Mouse (Mus musculus): ENCODE data around the gene Tbx10.
A peak's percentile ranks its signal among the peaks of the same experiment; 100 is the strongest.
"Not testable (repeated sequence)": the region's sequence is repeated elsewhere in the genome, so short reads cannot be mapped to it uniquely, and the experiment has no call there.

Tbx10 gene

GRCm38 (mm10) chr19:3992416-3992815 lies at the start of gene Tbx10:
Gene Tbx10, plus strand, starts transcription at chr19:3992752.
- DNase-seq: no peak

DNA sequence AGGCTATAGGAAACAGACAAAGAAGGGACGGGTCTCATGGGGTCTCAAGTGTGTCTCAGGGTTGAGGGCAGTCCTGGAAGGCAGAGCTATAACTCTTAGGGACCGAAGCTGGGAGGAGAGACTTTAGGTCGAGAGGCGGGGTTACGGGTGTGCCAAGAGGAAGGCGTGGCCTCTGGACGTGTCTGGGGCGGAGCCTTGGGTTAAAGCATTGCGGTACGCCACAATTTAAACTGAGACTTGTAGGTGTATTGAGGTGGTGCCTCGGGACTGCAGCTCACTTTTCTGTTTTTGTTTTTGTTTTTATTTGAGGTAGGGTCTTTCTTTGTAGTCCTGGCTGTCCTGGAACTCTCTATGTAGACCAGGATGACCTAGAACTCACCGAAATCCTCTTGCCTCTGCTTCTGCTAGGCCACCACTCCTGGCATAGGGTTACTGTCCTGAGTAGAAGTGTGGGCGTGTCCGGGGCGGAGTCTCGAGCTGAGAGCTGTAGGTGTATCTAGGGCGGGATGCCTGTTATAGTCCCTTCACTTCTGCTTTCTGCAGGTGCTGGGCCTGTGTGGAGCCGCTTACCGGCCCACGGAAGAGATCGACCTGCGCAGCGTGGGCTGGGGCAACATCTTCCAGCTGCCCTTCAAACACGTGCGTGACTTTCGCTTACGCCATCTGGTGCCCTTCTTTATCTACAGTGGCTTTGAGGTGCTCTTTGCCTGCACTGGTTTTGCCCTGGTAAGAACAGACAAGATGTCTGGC lies 49.4 kb upstream of the Tbx10 start:
- peak; percentile 67 for DNase-seq

DNA sequence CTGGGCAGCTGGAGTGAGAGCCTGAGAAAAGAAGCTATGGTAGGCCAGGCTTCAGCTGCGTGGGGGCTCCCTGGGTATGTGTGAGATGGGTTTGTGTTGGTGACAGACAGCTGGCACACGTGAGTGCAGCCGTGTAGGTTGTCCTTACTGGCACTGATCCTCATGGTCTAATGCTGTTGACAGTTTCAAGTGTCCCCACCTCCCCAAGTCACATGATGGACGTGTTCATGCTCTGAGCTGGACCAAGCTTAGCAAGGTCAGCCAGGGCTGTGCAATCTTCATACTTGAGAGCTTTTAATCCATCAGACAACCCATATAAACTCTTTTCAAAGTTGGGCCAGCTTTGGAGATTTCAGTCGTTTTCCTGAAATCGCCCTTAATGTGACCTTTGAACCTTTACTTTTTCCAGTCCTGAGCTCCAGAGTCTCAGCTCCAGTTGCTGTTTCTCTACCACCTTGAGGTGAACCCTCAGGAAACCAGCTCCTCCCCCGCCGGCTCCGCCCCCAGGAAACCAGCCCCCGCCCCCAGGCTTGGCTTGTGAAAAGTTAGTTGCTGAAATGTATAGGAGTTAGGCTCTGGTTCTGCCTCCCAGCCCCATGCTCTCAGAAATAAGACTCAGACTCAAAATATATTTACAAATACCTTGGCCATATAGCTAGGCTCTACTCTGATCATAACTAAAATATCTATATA lies 46.5 kb upstream of the Tbx10 start:
- DNase-seq: no peak

DNA sequence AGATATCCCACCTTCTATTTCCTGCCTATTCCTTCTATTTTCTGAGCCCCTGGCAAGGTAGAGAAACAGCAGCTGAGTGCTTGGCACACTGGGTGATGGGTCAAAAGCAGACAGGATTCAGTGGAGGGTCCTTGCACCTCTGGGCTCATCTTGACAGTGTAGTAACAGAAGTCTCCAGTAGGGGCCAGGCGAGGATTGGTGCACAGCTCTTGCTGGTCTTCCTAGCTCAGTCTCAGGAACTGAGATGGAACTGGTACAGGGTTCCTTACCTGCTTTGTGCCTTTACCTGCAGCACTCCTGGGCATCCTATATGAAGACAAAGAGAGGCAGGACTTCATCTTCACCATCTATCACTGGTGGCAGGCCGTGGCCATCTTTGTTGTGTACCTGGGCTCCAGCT lies 45.8 kb upstream of the Tbx10 start:
- peak; percentile 80 for DNase-seq

- DNase-seq: no peak
Measured at GRCm38 (mm10) chr19:3947813-3948212, 44.7 kb upstream of the Tbx10 start.

- no peak for DNase-seq
Measured at GRCm38 (mm10) chr19:3948546-3948945, 44.0 kb upstream of the Tbx10 start.

- no peak for DNase-seq
Measured at GRCm38 (mm10) chr19:3950331-3950730, 42.2 kb upstream of the Tbx10 start.

DNA sequence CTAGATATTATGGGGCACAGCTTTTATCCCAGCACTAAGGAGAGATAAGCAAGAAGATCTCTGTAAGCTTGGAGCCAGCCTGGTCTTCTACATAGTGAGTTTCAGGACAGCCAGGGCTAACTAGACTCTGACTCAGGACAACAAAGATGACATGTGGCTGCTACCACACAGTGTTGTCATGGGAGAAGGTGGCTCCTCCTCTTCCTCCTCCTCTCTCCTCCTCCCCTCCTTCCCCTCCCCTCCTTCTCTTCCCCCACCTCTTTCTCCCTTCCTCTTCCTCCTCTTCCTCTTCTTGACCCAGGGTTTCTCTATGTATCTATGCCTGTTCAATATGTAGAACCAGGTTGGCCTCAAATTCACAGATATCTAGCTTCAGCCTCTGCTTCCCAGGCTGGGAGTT lies 41.1 kb upstream of the Tbx10 start:
- no peak for DNase-seq

DNA sequence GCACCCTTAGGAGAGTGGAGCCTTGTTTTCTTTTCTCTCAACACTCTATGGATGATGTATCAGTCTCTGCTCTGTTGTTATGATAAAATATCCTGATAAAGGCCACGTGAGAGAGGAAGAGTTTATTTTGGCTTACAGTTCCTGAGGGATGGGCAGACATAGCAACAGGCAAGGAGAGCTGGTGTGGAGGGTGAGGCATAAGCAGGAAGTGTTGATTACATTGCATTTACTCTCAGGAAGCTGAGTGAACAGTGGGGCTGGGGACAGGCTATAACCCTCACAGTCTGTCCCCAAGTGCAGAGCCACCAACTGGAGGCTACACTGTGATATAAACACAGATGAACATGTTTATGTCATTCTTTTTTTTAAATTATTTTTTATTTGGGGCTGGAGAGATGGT lies 40.5 kb upstream of the Tbx10 start:
- no peak for DNase-seq

DNA sequence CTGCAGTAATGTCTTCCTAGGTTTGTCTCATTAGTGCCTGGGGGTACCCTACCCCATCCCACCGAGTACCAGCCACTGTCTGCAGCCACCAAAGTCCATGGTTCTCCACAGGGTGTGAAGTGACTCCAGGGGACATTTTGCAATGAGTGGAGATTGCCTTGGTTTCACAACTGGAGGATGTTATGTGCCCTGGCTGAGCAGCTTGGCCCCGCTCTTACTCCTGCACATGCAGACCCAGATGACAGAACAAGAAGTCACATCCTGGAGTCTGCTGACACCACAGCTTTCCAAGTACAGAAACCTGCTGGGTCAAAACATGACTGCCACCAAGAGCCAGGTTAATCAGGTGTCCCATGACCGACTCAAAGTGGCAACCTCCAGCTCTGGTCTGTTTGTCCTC lies 37.5 kb upstream of the Tbx10 start:
- no peak for DNase-seq

GRCm38 (mm10) chr19:3955804-3956203 lies 36.7 kb upstream of the Tbx10 start:
- no peak for DNase-seq

GRCm38 (mm10) chr19:3957296-3958036 lies 35.1 kb upstream of the Tbx10 start:
- DNase-seq: not testable (repeated sequence)

- DNase-seq: no peak
Measured at GRCm38 (mm10) chr19:3958470-3958869, 34.1 kb upstream of the Tbx10 start, which contains the start of gene Aldh3b3. Gene Aldh3b3, plus strand, starts transcription at chr19:3958645.

DNA sequence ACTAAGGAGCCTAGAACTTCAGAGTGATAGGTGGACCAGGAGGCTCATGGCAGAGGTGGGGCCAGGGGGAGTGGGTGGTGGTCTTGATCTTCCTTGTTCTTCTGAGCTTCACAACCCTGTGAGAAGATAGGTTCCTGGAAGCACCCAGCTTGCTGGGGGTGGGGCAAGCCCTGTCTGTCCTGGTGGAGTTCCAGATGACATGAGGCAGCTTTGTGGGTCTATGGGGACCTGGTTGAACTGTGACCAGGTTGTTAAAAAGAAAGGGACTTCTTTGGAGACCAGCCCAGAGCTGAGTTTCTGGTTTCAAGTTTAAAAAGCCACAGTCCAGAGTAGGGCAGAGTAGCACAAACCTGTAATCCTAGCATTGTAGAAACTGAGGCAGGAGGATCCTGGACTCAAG lies 33.5 kb upstream of the Tbx10 start:
- no peak for DNase-seq

DNA sequence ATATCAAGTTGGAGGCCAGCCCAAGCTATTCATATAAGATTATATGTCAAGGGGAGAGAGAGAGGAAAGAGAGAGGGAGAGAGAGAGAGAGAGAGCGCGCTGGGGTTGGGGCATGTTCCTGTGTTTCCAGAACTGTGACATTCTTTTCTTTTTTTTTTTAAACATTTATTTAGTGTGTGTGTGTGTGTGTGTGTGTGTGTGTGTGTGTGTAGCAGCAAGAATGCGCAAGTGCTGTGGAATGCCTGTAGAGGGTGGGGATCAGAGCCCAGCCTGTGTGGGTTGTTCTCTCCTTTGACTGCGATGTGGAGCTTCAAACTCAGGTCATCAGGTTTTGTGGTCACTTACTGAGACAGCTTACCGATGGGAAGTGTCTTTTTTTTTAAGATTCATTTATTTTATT lies 32.3 kb upstream of the Tbx10 start:
- peak; percentile 20 for DNase-seq

- DNase-seq: not testable (repeated sequence)
Measured at GRCm38 (mm10) chr19:3961805-3962204, 30.7 kb upstream of the Tbx10 start.

DNA sequence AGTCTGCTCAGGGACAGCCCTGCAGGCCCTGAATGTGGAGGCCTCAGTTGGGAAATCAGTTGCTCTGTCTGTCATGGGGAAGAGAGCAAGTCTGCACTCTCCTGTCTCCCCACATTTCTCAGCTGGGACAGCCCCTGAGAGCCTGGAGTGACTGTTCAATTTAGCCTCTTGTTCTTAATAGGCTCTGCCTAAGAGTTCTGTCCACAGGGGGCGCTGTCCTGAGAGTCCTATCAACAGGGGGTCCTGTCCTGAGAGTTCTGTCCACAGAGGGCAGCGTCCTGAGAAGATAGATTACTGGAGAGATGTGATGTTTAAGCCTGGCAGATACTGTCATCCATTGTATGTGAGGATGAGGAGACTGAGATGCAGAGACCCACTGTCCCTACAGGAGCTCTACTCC lies 30.1 kb upstream of the Tbx10 start:
- DNase-seq: peak; percentile 64

DNA sequence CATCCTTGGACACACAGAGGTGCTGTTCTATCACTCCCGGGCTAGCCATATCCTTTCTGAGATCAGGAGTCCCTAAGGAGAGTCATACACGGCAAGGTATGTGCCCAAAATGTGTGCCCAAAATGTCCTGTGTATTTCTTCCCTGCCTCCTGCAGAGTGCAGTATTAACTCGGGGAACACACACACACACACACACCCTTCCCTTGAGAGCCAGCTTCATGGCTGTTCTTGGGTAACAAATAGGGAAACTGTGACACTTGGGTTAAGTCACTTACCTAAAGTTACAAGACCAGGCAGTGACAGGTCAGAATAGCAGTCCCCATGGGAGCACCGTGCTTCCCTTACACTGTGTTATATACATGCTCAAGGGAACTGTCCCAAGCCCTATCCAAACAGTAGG lies 28.5 kb upstream of the Tbx10 start:
- no peak for DNase-seq

DNA sequence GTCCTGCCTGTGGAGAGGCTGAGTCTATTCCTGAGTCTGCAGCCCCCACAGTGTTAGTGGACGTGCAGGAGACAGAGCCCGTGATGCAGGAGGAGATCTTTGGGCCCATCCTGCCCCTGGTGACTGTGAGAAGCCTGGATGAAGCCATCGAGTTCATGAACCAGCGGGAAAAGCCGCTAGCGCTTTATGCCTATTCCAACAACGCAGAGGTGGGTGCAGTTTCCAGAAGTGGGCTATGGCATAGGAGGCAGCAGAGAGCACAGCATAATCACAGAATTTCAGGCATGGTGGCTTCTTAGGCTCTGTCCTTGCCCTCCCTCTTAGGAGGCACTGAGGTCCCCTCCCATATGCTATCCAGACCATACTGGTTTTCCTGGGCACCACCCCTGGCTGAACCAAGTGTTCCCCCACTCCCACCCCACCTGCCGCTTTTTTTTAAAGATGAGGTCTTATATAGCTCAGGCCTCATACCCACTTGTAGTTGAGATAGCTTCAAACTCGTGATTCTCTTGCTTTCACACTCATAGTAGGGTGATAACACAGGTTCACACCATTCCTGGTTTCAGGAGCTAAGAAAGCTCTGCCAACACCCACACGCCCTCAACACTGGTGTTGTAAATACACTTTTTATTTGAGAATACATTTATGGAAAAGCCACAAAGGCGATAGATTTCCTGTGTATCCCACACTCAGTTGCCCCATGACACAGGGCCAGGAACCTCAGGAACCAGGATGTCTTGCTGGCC lies 26.0 kb upstream of the Tbx10 start:
- no peak for DNase-seq

DNA sequence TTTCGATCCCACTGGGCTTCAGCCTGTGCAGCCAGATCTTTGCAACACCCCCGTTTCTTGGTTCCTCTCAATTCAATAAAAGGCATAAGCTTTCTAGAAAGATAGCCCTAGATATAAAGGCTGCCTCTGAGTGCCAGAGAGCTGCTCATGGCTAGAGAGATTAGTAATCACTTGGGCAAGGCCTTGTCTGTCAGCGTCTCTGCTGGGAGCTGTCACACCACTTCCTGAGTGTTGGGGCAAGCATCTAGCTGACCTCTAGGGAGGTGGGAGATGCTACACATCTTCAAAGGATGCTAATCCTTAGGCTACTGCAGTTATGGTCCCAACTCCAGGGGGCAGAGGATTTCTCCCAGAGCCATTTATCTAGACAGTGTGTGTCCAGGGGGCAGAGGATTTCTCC lies 25.3 kb upstream of the Tbx10 start:
- no peak for DNase-seq

DNA sequence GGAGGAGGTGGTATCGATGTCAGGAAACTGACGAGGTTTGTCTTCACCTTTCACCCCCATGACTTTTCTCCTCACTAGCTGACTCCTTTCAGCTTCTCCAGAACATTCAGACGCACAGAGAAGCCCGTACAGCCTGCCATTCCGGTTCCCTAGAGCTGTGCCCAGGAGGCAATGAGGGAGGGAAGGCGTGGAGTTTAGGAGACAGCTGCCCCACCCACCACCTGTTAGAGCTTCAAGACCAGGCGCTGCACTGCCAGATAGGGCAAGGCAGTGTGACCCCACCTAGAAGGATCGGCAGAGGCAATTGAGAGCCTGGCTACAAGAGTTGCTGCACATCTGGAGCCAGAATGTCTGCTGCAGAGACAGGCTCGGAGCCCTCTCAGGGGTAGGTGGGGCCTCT lies 20.3 kb upstream of the Tbx10 start, which contains the start of gene Aldh3b2:
Aldh3b2 (plus strand) TSS at position 100 of the 400 bp plus-strand sequence.
- DNase-seq: peak; percentile 32

GRCm38 (mm10) chr19:3974608-3975007 lies 17.9 kb upstream of the Tbx10 start:
- not testable (repeated sequence) for DNase-seq

DNA sequence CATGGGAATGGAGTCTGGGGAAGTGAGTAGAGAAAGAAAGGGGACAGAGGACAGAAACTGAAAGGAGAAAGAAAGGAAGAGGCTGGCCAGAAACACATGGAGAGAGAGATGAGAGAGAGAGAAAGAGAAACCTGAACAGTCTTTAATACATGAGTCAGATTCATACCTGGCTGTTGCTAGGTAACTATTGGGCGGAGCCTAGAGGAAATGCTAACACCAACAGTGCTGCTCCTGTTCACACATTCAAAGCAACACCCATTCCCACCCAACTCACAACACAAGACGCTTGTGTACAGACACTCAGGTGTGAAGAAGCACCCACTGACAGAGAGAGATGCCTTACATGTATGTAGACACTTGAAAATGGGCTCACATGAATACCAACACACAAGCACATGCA lies 16.7 kb upstream of the Tbx10 start:
- no peak for DNase-seq
